Mouse (Mus musculus) MEL (cell line): ENCODE measurements at regions not wholly inside any gene's neighbourhood (a gene's known extent, or its start where the extent isn't known, plus 50 kb on each side); places are given as distances from the start of the nearest gene placed in this dataset.

Experiments
- DNase-seq: peaks from one replicate; pipeline ENCODE4 v3.0.0; 2011; ENCODE audit warnings: low read depth, low spot score
- H3K27ac ChIP-seq: 2 replicates; pipeline ENCODE4 v1.5.1; 2012; ENCODE audit warnings: low read depth, mild to moderate bottlenecking, control low read depth, low read length, moderate library complexity; ENCODE audit not compliant: control insufficient read depth
- H3K27me3 ChIP-seq, 2 experiments: fragments of 150-350 bp in 1 of 2; sonication (generic) in 1 of 2; 2 replicates each; pipeline ENCODE4 v1.6.1; 2012; ENCODE audit warnings: low read length in 2 of 2, mild to moderate bottlenecking in 2 of 2, improper control_type of control experiment in 1 of 2, moderate library complexity in 1 of 2; ENCODE audit not compliant: insufficient read depth in 2 of 2, control insufficient read depth in 1 of 2
- H3K36me3 ChIP-seq, 2 experiments: 2 replicates each; pipeline ENCODE4 v1.6.1; 2012 to 2014; ENCODE audit warnings: low read length in 2 of 2, improper control_type of control experiment in 1 of 2, inconsistent platforms in 1 of 2, mild to moderate bottlenecking in 1 of 2; ENCODE audit not compliant: insufficient read depth in 2 of 2, control insufficient read depth in 1 of 2
- H3K4me1 ChIP-seq, 2 experiments: fragments of 150-350 bp in 1 of 2; sonication (generic) in 1 of 2; 2 replicates each; pipeline ENCODE4 v1.6.1; 2012; ENCODE audit warnings: low read length in 2 of 2, improper control_type of control experiment in 1 of 2, mild to moderate bottlenecking in 1 of 2; ENCODE audit not compliant: insufficient read depth in 2 of 2, control insufficient read depth in 1 of 2
- H3K4me3 ChIP-seq, 2 experiments: fragments of 150-350 bp in 1 of 2; sonication (generic) in 1 of 2; 2 replicates each; pipeline ENCODE4 v1.5.1; 2012; ENCODE audit warnings: low read depth in 2 of 2, low read length in 2 of 2, mild to moderate bottlenecking in 2 of 2, moderate library complexity in 2 of 2, control low read depth in 1 of 2, improper control_type of control experiment in 1 of 2; ENCODE audit not compliant: control insufficient read depth in 1 of 2, insufficient read depth in 1 of 2
- H3K79me2 ChIP-seq: 2 replicates; pipeline ENCODE4 v1.6.1; 2012; ENCODE audit warnings: mild to moderate bottlenecking, low read length, moderate library complexity; ENCODE audit not compliant: control insufficient read depth, poor library complexity, insufficient read depth
- H3K9ac ChIP-seq: 2 replicates; pipeline ENCODE4 v1.6.1; 2012; ENCODE audit warnings: low read depth, mild to moderate bottlenecking, control low read depth, low read length, moderate library complexity; ENCODE audit not compliant: control insufficient read depth, poor library complexity, severe bottlenecking
- H3K9me3 ChIP-seq: fragments of 150-350 bp; sonication (generic); replicated peaks from 2 replicates; pipeline ENCODE4 v1.6.1; 2012; ENCODE audit warnings: mild to moderate bottlenecking, low read length, improper control_type of control experiment, moderate library complexity; ENCODE audit not compliant: insufficient read depth
- BHLHE40 ChIP-seq: IDR thresholded peaks from 2 replicates; pipeline ENCODE4 v1.6.1; 2012; ENCODE audit warnings: low read depth, mild to moderate bottlenecking, inconsistent platforms, low read length, improper control_type of control experiment, borderline replicate concordance
- CHD1 ChIP-seq: IDR thresholded peaks from 2 replicates; pipeline ENCODE4 v1.6.1; 2012; ENCODE audit warnings: low read depth, mild to moderate bottlenecking, inconsistent platforms, low read length, improper control_type of control experiment
- CTCF ChIP-seq, 3 experiments: IDR thresholded peaks in 2 of 3; conservative IDR thresholded peaks in 1 of 3; 2 replicates each; pipeline ENCODE4 v1.5.1; 2011 to 2012; ENCODE audit warnings: low read length in 3 of 3, low read depth in 2 of 3, mild to moderate bottlenecking in 2 of 3, improper control_type of control experiment in 1 of 3, inconsistent platforms in 1 of 3, mixed read lengths in 1 of 3, moderate library complexity in 1 of 3; ENCODE audit not compliant: control insufficient read depth in 1 of 3, insufficient read depth in 1 of 3, poor library complexity in 1 of 3, severe bottlenecking in 1 of 3
- E2F4 ChIP-seq: IDR thresholded peaks from 2 replicates; pipeline ENCODE4 v1.6.1; 2011; ENCODE audit warnings: low read depth, low read length, improper control_type of control experiment, borderline replicate concordance
- ELF1 ChIP-seq: IDR thresholded peaks from 2 replicates; pipeline ENCODE4 v1.6.1; 2014; ENCODE audit warnings: low read depth, mild to moderate bottlenecking, inconsistent platforms, low read length, improper control_type of control experiment, moderate library complexity
- ETS1 ChIP-seq: IDR thresholded peaks from 2 replicates; pipeline ENCODE4 v1.6.1; 2012; ENCODE audit warnings: low read depth, mild to moderate bottlenecking, inconsistent platforms, low read length, improper control_type of control experiment, moderate library complexity
- JUND ChIP-seq: IDR thresholded peaks from 2 replicates; pipeline ENCODE4 v1.6.1; 2011; ENCODE audit warnings: low read depth, mild to moderate bottlenecking, improper control_type of control experiment, low read length
- KAT2A ChIP-seq: conservative IDR thresholded peaks from 2 replicates; pipeline ENCODE4 v1.6.1; 2012; ENCODE audit warnings: low read depth, low read length, improper control_type of control experiment, inconsistent platforms
- MAZ ChIP-seq: IDR thresholded peaks from 2 replicates; pipeline ENCODE4 v1.6.1; 2012; ENCODE audit warnings: low read depth, mild to moderate bottlenecking, inconsistent platforms, low read length, improper control_type of control experiment
- MEF2A ChIP-seq: IDR thresholded peaks from 2 replicates; pipeline ENCODE4 v1.6.1; 2014; ENCODE audit warnings: low read depth, mild to moderate bottlenecking, inconsistent platforms, low read length, improper control_type of control experiment; ENCODE audit not compliant: poor library complexity, insufficient replicate concordance, severe bottlenecking; ENCODE audit errors: extremely low read depth
- MXI1 ChIP-seq: IDR thresholded peaks from 2 replicates; pipeline ENCODE4 v1.6.1; 2011; ENCODE audit warnings: mild to moderate bottlenecking, low read depth, low read length, improper control_type of control experiment
- NELFE ChIP-seq: IDR thresholded peaks from 2 replicates; pipeline ENCODE4 v1.6.1; 2011; ENCODE audit warnings: low read depth, low read length, improper control_type of control experiment
- NRF1 ChIP-seq: IDR thresholded peaks from 2 replicates; pipeline ENCODE4 v1.6.1; 2014; ENCODE audit warnings: low read depth, mild to moderate bottlenecking, inconsistent platforms, low read length, improper control_type of control experiment, moderate library complexity; ENCODE audit not compliant: poor library complexity, insufficient read depth, severe bottlenecking
- POLR2AphosphoS5 ChIP-seq: IDR thresholded peaks from 2 replicates; pipeline ENCODE4 v1.6.1; 2012; ENCODE audit warnings: low read depth, borderline replicate concordance, mild to moderate bottlenecking, inconsistent platforms, low read length, moderate library complexity, mixed read lengths
- RAD21 ChIP-seq: IDR thresholded peaks from 2 replicates; pipeline ENCODE4 v1.6.1; 2011; ENCODE audit warnings: mild to moderate bottlenecking, low read depth, low read length, improper control_type of control experiment
- TAL1 ChIP-seq: IDR thresholded peaks from 2 replicates; pipeline ENCODE4 v1.6.1; 2012; ENCODE audit warnings: mild to moderate bottlenecking, inconsistent platforms, low read length, moderate library complexity, mixed read lengths
- TBP ChIP-seq: IDR thresholded peaks from 2 replicates; pipeline ENCODE4 v1.8.0; 2011; ENCODE audit warnings: low read depth, low read length, improper control_type of control experiment
- UBTF ChIP-seq: IDR thresholded peaks from 2 replicates; pipeline ENCODE4 v1.6.1; 2012; ENCODE audit warnings: low read depth, mild to moderate bottlenecking, inconsistent platforms, low read length, improper control_type of control experiment, moderate library complexity, borderline replicate concordance; ENCODE audit not compliant: insufficient read depth

- no peak overlapping the region for H3K4me3 ChIP-seq
- no peak overlapping the region for H3K9ac ChIP-seq
- TF ChIP-seq NELFE (no peak), POLR2AphosphoS5 (no peak), UBTF (no peak), JUND (no peak), RAD21 (no peak), KAT2A (no peak), CHD1 (no peak), E2F4 (no peak), MEF2A (no peak), ELF1 (no peak), TAL1 (no peak), TBP (no peak), ETS1 (no peak), MAZ (no peak), NRF1 (no peak), BHLHE40 (no peak)
- H3K27me3 ChIP-seq: peaks cover 3 to 8% of the 10 kb centered on the region in 2 experiments; a peak in 3 of 4 replicates
- no peaks in the 10 kb centered on the region for H3K4me1 ChIP-seq
- H3K79me2 ChIP-seq: no peaks in the 10 kb centered on the region
- H3K36me3 ChIP-seq: no peaks in the 10 kb centered on the region
- H3K27ac ChIP-seq: no peak overlapping the region
- no peaks in the 10 kb centered on the region for H3K9me3 ChIP-seq
- DNase-seq: no peak
Measured at GRCm38 (mm10) chr19:15669541-15669940, 277.6 kb downstream of the Psat1 start.

DNA sequence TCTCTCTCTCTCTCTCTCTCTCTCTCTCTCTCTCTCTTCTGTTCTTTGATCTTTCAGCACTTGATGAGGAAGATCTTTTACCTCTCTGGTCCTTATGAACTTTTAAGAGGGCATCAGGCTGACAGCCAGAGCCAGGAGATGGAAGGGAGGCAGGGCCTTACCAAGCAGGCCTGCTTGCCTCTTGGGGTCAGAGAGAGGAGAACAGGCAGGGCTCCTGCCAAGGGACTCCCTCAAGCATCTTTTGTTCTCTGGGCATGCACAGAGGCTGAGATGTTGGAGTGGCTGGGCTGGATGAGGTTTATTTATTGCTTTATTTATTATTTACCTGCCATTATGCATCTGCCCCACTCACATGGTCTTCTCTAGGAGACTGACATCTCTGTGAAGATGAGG lies 278.5 kb downstream of the Psat1 start:
- no peaks in the 10 kb centered on the region for H3K79me2 ChIP-seq
- no peak for DNase-seq
- no peak overlapping the region for H3K4me3 ChIP-seq
- no peaks in the 10 kb centered on the region for H3K36me3 ChIP-seq
- H3K27ac ChIP-seq: no peak overlapping the region
- H3K9ac ChIP-seq: no peak overlapping the region
- H3K9me3 ChIP-seq: no peaks in the 10 kb centered on the region
- TF ChIP-seq CTCF (IDR thresholded peaks at IDR 0.05 in 2 of 3, conservative IDR thresholded peaks at IDR 0.05 in 1 of 3; ENCODE audit: control insufficient read depth in 1 of 3, insufficient read depth in 1 of 3, low read depth in 2 of 3, low read length in 3 of 3, poor library complexity in 1 of 3, severe bottlenecking in 1 of 3): no peak
- TF ChIP-seq MXI1: no peak
- H3K27me3 ChIP-seq: peaks cover 3 to 8% of the 10 kb centered on the region in 2 experiments; a peak in 3 of 4 replicates
- H3K4me1 ChIP-seq: no peaks in the 10 kb centered on the region
